Mouse (Mus musculus) C2C12 (cell line): ENCODE data around the gene P2ry1. TPM values are rescaled to one million over a fixed set of nuclear protein-coding genes. Genes with fewer than 3 reads are reported as not detected.

Experiments used
- H3K27me3 ChIP-seq: one replicate; pipeline ENCODE4 v1.6.1; 2011; ENCODE audit not compliant: control insufficient read depth, insufficient read depth, insufficient read length
- H3K36me3 ChIP-seq: one replicate; pipeline ENCODE4 v1.6.1; 2011; ENCODE audit not compliant: control insufficient read depth, insufficient read depth
- H3K4me3 ChIP-seq: one replicate; pipeline ENCODE4 v1.5.1; 2011; ENCODE audit warnings: mild to moderate bottlenecking, control low read depth; ENCODE audit not compliant: poor library complexity, insufficient read depth, severe bottlenecking
- H3K79me2 ChIP-seq: one replicate; pipeline ENCODE4 v1.6.1; 2011; ENCODE audit not compliant: control insufficient read depth, insufficient read depth
- H3K79me3 ChIP-seq: one replicate; pipeline ENCODE4 v1.6.1; 2011; ENCODE audit warnings: low read depth, control low read depth
- H3ac ChIP-seq: one replicate; pipeline ENCODE3; 2011; ENCODE audit warnings: low read depth; ENCODE audit not compliant: control insufficient read depth, insufficient read length
- MYOD1 ChIP-seq: IDR thresholded peaks from one replicate; pipeline ENCODE4 v1.6.1; 2011; ENCODE audit warnings: low read depth; ENCODE audit not compliant: control insufficient read depth, insufficient read length
- USF1 ChIP-seq: IDR thresholded peaks from one replicate; pipeline ENCODE4 v1.6.1; 2011; ENCODE audit warnings: low read depth, mild to moderate bottlenecking, control low read depth, moderate library complexity
- polyA plus RNA-seq: library from polyadenylated mRNA; unstranded; fragments of >200 nt; fragmentation: generic; extraction: Trizol; gene quantifications from one replicate; pipeline ENCODE4 v1.2.1, GENCODE M21; 2012; ENCODE audit warnings: missing spikeins

The P2ry1 gene
- polyA plus RNA-seq, 1 experiment: 0.04 TPM

DNA sequence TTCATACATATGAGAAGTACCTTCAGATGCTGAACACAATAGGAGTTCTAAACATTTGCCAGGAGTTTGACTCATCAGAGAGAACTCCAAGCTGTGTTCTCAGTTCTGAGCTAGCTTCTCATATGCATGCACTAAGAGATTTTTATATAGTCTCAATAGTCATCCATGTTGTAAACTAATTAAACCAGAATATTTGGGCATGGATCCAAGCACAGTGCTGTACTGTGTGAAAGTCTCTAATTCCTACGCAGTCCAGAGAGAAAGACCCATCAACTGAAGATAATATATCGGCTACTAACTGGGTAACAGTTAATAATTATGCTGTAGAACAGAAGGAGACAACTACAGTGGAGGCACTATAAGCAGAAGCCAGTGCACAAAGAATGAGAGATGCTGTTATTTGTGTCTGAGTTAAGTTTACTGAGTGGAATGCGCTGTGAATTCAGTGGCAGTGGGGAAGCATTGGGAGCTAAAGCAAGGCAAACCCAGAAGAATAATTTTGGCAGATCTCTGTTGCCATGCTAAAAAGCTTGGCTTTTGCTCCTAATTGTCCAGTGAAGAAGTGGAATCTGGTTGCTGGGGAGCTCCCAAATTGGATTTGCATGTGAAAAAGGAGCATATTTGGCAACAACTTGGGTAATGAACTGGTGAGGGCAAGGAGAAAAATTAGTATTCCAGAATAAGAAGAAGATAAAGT lies 47.5 kb downstream of the P2ry1 start:
- no peak for TF ChIP-seq MYOD1
- no peak for TF ChIP-seq USF1

More for the DNA sequence above, 47.5 kb downstream of the P2ry1 start:
- H3K4me3 ChIP-seq: no peak overlapping the region
- H3K79me2 ChIP-seq: no peaks in the 10 kb centered on the region
- H3K36me3 ChIP-seq: no peaks in the 10 kb centered on the region
- H3K27me3 ChIP-seq: no peaks in the 10 kb centered on the region
- H3ac ChIP-seq: no peak overlapping the region
- H3K79me3 ChIP-seq: no peaks in the 10 kb centered on the region
